Mouse (Mus musculus): Measurements from ENCODE around the gene Ccdc115. TPM values are rescaled to one million over a fixed set of nuclear protein-coding genes. Genes with fewer than 3 reads are reported as not detected.

The Ccdc115 gene
- polyA plus RNA-seq, 1 experiment from 2014 or later = 37.1 TPM

GRCm38 (mm10) chr1:34389234-34389891, 50.1 kb downstream of the Ccdc115 start:
- no peaks in the 10 kb centered on the region for H3K36me3 ChIP-seq (ENCODE audit: control insufficient read depth, insufficient read depth, low read length)
- TF ChIP-seq EP300 (optimal IDR thresholded peaks at IDR 0.05) = no peak
- TF ChIP-seq CTCF (IDR thresholded peaks at IDR 0.05; ENCODE audit: low read depth) = no peak
- H3K4me2 ChIP-seq (replicated peaks; ENCODE audit: low read depth) = no peak overlapping the region
- peak overlapping the region; percentile 89 for H3K27ac ChIP-seq (replicated peaks)
- ATAC-seq (ENCODE audit: low FRiP score, low TSS enrichment) (peak; percentile 82), DNase-seq (ENCODE audit: low spot score) (no peak)
- no peaks in the 10 kb centered on the region for H3K4me1 ChIP-seq (replicated peaks; ENCODE audit: control insufficient read depth, insufficient read depth)
- H3K9ac ChIP-seq (ENCODE audit: low read length) = no peak overlapping the region
- WGBS = 30% methylated on average over 6 of the region's 6 CpGs
- H3K27me3 ChIP-seq (ENCODE audit: control insufficient read depth, insufficient read depth, low read length) = no peaks in the 10 kb centered on the region
- H3K9me3 ChIP-seq (ENCODE audit: control insufficient read depth, low read length) = no peaks in the 10 kb centered on the region
- H3K4me3 ChIP-seq (ENCODE audit: low read depth, low read length) = no peak overlapping the region

- DNase-seq (ENCODE audit: low spot score) (no peak), ATAC-seq (ENCODE audit: low FRiP score, low TSS enrichment) (peak; percentile 47; the same call in 1 of the 2 replicates)
- Histone ChIP-seq H3K9me3 (ENCODE audit: control insufficient read depth, low read length) (no peaks in the 10 kb centered on the region), H3K4me1 (replicated peaks; ENCODE audit: control insufficient read depth, insufficient read depth) (no peaks in the 10 kb centered on the region), H3K27me3 (ENCODE audit: control insufficient read depth, insufficient read depth, low read length) (no peaks in the 10 kb centered on the region), H3K36me3 (ENCODE audit: control insufficient read depth, insufficient read depth, low read length) (no peaks in the 10 kb centered on the region), H3K4me2 (replicated peaks; ENCODE audit: low read depth) (no peak overlapping the region), H3K27ac (replicated peaks) (peak overlapping the region; percentile 89), H3K9ac (ENCODE audit: low read length) (no peak overlapping the region), H3K4me3 (ENCODE audit: low read depth, low read length) (no peak overlapping the region)
- no peak for TF ChIP-seq EP300 (optimal IDR thresholded peaks at IDR 0.05)
- no peak for TF ChIP-seq CTCF (IDR thresholded peaks at IDR 0.05; ENCODE audit: low read depth)
- 54% methylated on average over 11 of the region's 11 CpGs for WGBS
Measured at GRCm38 (mm10) chr1:34388849-34389233, 50.6 kb downstream of the Ccdc115 start.

GRCm38 (mm10) chr1:34387346-34388327, 51.8 kb downstream of the Ccdc115 start:
- Histone ChIP-seq H3K9me3 (ENCODE audit: control insufficient read depth, low read length) (no peaks in the 10 kb centered on the region), H3K4me2 (replicated peaks; ENCODE audit: low read depth) (no peak overlapping the region), H3K27me3 (ENCODE audit: control insufficient read depth, insufficient read depth, low read length) (no peaks in the 10 kb centered on the region), H3K4me1 (replicated peaks; ENCODE audit: control insufficient read depth, insufficient read depth) (no peaks in the 10 kb centered on the region), H3K36me3 (ENCODE audit: control insufficient read depth, insufficient read depth, low read length) (no peaks in the 10 kb centered on the region), H3K9ac (ENCODE audit: low read length) (no peak overlapping the region), H3K4me3 (ENCODE audit: low read depth, low read length) (no peak overlapping the region), H3K27ac (replicated peaks) (peak overlapping the region; percentile 58)
- no peak for ATAC-seq (ENCODE audit: low FRiP score, low TSS enrichment)
- TF ChIP-seq EP300 (optimal IDR thresholded peaks at IDR 0.05) (no peak), CTCF (IDR thresholded peaks at IDR 0.05; ENCODE audit: low read depth) (no peak)
- no peak for DNase-seq (ENCODE audit: low spot score)
- 59% methylated on average over 12 of the region's 12 CpGs for WGBS

Small RNA genes within 50 kb of the gene (microRNA-seq; reads per million reads assigned to microRNA genes)
- 1.3 reads per million for gene Mir5103

Other genes with a start within 250 kb of the Ccdc115 start
- 52.3 and 52.9 TPM in 2 replicates for gene Imp4, start 179 bp upstream of the Ccdc115 start, polyA plus RNA-seq (2015; fragmentation: Nextera tagmentation; extraction: Ambion mirVana)
- 26.9 and 29.4 TPM in 2 replicates for gene Ptpn18, start 20.1 kb upstream of the Ccdc115 start, polyA plus RNA-seq (2015; fragmentation: Nextera tagmentation; extraction: Ambion mirVana)
- not detected in 2 replicates for gene Prss39, start 58.7 kb upstream of the Ccdc115 start, polyA plus RNA-seq (2015; fragmentation: Nextera tagmentation; extraction: Ambion mirVana)
- gene Cfc1, start 96.0 kb upstream of the Ccdc115 start, polyA plus RNA-seq (2015; fragmentation: Nextera tagmentation; extraction: Ambion mirVana) = 1.6 and 1.9 TPM in 2 replicates
- gene Prss40, start 121.3 kb upstream of the Ccdc115 start, polyA plus RNA-seq (2015; fragmentation: Nextera tagmentation; extraction: Ambion mirVana) = 0.11 TPM in 1 of 2 replicates, not detected in the other
- 0.21 and 0.36 TPM in 2 replicates for gene Amer3, start 140.0 kb upstream of the Ccdc115 start, polyA plus RNA-seq (2015; fragmentation: Nextera tagmentation; extraction: Ambion mirVana)

Data from stomach, postnatal 0 days (tissue).